Mouse (Mus musculus) testis, adult 2 months (tissue): ENCODE results near the gene Tnpo1.

ENCODE experiments used
- CTCF ChIP-seq: fragments of 200-500 bp; IDR thresholded peaks from 2 replicates; pipeline ENCODE4 v1.5.1; 2012; ENCODE audit warnings: low read depth, mild to moderate bottlenecking, inconsistent platforms, low read length, moderate library complexity; ENCODE audit not compliant: control insufficient read depth, insufficient read depth, insufficient replicate concordance
- POLR2A ChIP-seq: fragments of 200-500 bp; IDR thresholded peaks from 2 replicates; pipeline ENCODE4 v1.6.1; 2012; ENCODE audit warnings: low read depth, mild to moderate bottlenecking, inconsistent platforms, low read length, moderate library complexity; ENCODE audit not compliant: control insufficient read depth

DNA sequence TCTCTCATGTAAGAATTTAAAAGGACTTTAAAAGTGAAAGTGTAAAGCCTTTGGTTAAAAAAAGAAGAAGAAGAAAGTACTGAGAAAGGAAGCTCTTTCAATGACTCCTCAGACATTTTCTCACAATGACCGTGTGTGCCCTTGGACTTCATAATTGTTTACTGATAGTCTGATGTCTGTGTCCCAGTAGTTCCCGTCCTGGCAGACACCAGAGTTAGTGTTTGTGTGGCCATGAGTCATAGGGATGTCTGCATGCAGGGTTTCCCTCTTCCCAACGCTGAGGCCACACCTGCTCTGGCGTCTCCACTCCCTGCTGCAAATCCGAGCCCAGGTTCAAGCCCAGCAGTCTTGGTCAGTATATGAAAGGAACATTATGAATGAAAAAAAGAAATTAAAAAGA lies 29.0 kb upstream of the Tnpo1 start:
- no peak for TF ChIP-seq CTCF
- no peak for TF ChIP-seq POLR2A
